Mouse (Mus musculus): ENCODE measurements around the gene Klhl3. TPM values are rescaled to one million over a fixed set of nuclear protein-coding genes. Genes with fewer than 3 reads are reported as not detected.

The Klhl3 gene
- 0.33 and 0.43 TPM in 2 replicates for polyA plus RNA-seq (2012; rRNA removed)

DNA sequence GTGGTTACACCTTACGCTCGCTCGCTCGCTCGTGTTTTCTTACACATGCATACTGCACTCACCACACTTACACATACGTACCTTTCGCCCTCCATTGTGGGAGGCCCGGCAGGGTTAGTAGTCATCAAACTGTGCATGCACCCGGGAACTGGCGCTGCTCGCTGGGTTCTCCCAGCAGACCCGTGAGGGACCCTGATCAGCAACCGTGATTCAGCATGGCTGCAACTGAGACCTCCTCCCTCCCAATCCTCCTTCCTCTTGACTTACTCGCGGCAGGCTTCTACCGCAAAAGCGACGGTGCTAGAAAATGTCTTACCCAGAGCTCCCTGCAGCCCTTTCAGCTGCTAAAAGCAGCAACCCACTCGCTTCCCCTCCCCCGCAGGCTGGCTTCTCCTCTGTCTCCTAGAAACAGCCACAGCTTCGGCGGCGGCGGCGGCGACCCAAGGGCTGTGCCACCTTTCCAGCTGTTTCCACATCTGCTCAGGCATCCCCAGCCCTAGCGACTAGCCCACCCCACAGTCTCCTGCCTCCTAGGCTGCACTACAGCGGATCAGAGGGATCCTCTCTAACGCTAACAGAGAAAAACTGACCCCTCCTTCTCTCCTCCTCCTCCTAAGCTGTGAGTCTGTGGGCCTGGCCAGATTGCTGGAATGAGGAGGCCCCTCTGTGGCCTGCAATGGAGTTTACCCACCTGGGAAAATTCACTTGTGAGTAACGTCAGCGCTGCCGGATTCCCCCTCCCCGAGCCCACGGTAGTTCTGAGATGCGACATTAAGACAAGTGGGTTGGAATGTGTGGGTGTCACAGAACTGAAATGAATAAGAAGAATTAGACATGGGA is at the start of gene Klhl3:
Gene Klhl3 (minus strand): TSS at position 532 of the 840 bp plus-strand sequence.
- H3K4me1 ChIP-seq (ENCODE audit: control insufficient read depth, insufficient read depth, insufficient read length, low read length): peaks cover 14% of the 10 kb centered on the region; the same call in 1 of the 2 replicates
- H3K36me3 ChIP-seq (ENCODE audit: control insufficient read depth, insufficient read depth, low read length): no peaks in the 10 kb centered on the region
- no peak for TF ChIP-seq CTCF (IDR thresholded peaks at IDR 0.05; ENCODE audit: extremely low read depth, insufficient read length, insufficient replicate concordance, low read depth, low read length)
- 0 out of 2 replicates have a peak, but pooled peaks have one; percentile 2 for TF ChIP-seq POLR2A (IDR thresholded peaks at IDR 0.05; ENCODE audit: low read depth, low read length)
- 3% methylated on average over 35 of the region's 35 CpGs for WGBS
- H3K27me3 ChIP-seq (ENCODE audit: control insufficient read depth, insufficient read depth, low read length): no peaks in the 10 kb centered on the region
- H3K4me3 ChIP-seq (ENCODE audit: low read depth, low read length): peak within 1 kb of the TSS; percentile 65
- H3K27ac ChIP-seq (ENCODE audit: insufficient read depth, low read depth, low read length): no peak within 1 kb of the TSS

DNA sequence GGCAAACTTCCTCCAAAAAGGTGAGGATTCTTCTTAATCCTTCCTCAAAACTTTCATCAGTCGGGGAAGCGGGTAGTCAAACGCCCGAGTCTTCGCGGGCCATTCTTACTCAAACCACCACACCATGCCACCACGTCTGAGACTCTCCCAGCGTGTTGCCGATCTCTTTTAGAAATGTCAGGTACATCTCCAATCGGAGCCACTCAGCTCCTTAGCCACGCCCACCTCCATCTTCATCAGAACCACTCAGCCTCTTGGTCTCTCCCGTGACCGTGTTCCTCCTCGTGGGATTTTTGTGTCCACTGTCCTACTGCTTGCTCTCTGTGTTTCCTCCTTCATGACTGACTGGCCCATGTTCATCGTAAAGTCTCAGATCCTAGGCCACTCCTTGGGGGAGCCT is 47.4 kb upstream of the Klhl3 start:
- H3K27ac ChIP-seq (ENCODE audit: insufficient read depth, low read depth, low read length): no peak overlapping the region
- no peaks in the 10 kb centered on the region for H3K27me3 ChIP-seq (ENCODE audit: control insufficient read depth, insufficient read depth, low read length)
- 95% methylated on average over 15 of the region's 15 CpGs for WGBS
- no peak overlapping the region for H3K4me3 ChIP-seq (ENCODE audit: low read depth, low read length)
- 0 out of 2 replicates have a peak, but pooled peaks cover 2% of the 10 kb centered on the region for H3K4me1 ChIP-seq (ENCODE audit: control insufficient read depth, insufficient read depth, insufficient read length, low read length)
- H3K36me3 ChIP-seq (ENCODE audit: control insufficient read depth, insufficient read depth, low read length): peaks cover 37% of the 10 kb centered on the region
- no peak for TF ChIP-seq CTCF (IDR thresholded peaks at IDR 0.05; ENCODE audit: extremely low read depth, insufficient read length, insufficient replicate concordance, low read depth, low read length)
- no peak for TF ChIP-seq POLR2A (IDR thresholded peaks at IDR 0.05; ENCODE audit: low read depth, low read length)

DNA sequence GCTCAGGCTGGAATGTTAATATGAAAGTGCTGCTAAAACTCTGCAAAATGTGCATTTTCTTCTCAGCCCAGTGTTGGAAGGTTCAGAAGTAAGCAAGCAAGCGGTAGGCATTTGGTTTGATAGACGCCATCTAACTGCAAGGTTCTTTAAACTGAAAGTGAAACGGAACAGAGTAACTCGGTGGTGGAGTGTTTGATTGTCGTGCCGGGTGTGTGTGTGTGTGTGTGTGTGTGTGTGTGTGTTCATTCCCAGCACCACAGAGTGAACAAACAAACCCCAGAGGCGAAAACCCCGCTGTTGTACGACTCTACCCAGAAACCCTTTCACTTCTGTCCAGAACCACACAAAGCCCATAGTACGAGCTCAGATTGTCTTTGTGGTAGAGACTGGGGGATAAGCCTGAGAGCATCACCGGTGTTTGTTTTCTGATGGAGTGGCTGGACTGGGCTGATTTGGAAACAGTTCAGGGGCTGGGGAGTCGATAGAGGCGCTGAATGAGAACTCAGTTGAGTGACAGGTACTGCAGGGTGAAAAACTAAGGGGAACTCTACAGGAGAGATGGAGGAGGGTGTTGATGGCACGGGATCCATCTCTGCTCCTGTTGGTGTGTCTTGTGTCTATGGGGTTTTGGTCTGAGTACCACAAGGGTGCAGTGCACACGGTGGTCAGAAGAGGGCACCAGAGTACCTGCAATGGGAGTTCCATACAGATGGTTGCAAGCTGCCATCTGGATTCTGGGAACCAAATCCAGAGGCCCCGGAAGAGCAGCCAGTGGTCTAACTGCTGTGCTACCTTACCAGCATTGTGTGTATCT is 44.9 kb upstream of the Klhl3 start:
- peak; percentile 93; the same call in 1 of the 2 replicates for TF ChIP-seq CTCF (IDR thresholded peaks at IDR 0.05; ENCODE audit: extremely low read depth, insufficient read length, insufficient replicate concordance, low read depth, low read length)
- TF ChIP-seq POLR2A (IDR thresholded peaks at IDR 0.05; ENCODE audit: low read depth, low read length): no peak
- Histone ChIP-seq H3K36me3 (ENCODE audit: control insufficient read depth, insufficient read depth, low read length) (peaks cover 24% of the 10 kb centered on the region), H3K27ac (ENCODE audit: insufficient read depth, low read depth, low read length) (peak overlapping the region; percentile 82), H3K4me3 (ENCODE audit: low read depth, low read length) (peak overlapping the region; percentile 98), H3K27me3 (ENCODE audit: control insufficient read depth, insufficient read depth, low read length) (no peaks in the 10 kb centered on the region), H3K4me1 (ENCODE audit: control insufficient read depth, insufficient read depth, insufficient read length, low read length) (0 out of 2 replicates have a peak, but pooled peaks cover 2% of the 10 kb centered on the region)
- WGBS: under 1% methylated on average over 16 of the region's 16 CpGs

DNA sequence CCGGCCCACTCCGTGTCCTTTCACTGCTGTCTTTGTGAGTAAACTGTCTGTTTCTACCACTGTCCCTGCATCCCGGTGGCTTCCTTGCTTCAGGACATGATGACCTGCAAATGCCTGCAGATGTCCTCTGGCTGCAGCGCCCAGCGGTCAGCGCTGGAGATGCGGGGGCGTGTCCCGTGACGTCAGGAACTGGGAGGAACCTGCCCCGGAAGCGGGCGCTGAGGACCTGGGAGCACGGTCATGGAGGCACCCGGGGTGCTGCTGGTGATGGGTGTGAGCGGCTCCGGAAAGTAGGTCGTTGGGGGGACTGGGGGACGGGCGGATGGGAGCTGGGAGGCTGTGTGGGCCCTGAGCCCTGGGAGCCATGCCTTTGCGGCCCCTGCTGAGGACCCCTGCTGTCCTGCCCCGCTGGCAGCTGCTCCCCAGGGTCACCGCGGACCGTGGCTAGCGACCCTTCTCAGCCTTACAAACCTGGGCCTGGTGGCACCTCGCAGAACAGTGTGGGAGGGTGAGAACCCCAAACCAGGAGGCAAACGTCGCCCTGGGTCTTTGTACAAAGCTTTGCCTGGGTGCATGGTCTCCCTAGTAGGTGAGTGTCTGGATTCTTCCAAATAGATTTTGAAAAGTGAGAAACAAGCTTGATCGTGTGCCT is 44.2 kb upstream of the Klhl3 start, which contains the start of gene Idnk:
Gene Idnk (plus strand): TSS at position 203 of the 652 bp plus-strand sequence.
- WGBS: 1% methylated on average over 30 of the region's 30 CpGs
- H3K4me1 ChIP-seq (ENCODE audit: control insufficient read depth, insufficient read depth, insufficient read length, low read length): 0 out of 2 replicates have a peak, but pooled peaks cover 2% of the 10 kb centered on the region
- TF ChIP-seq CTCF (IDR thresholded peaks at IDR 0.05; ENCODE audit: extremely low read depth, insufficient read length, insufficient replicate concordance, low read depth, low read length) (peak; percentile 41; the same call in 1 of the 2 replicates), POLR2A (IDR thresholded peaks at IDR 0.05; ENCODE audit: low read depth, low read length) (peak; percentile 77; the same call in 1 of the 2 replicates)
- H3K4me3 ChIP-seq (ENCODE audit: low read depth, low read length): peak within 1 kb of the TSS; percentile 98
- H3K27me3 ChIP-seq (ENCODE audit: control insufficient read depth, insufficient read depth, low read length): no peaks in the 10 kb centered on the region
- H3K36me3 ChIP-seq (ENCODE audit: control insufficient read depth, insufficient read depth, low read length): peaks cover 19% of the 10 kb centered on the region
- peak within 1 kb of the TSS; percentile 82 for H3K27ac ChIP-seq (ENCODE audit: insufficient read depth, low read depth, low read length)

DNA sequence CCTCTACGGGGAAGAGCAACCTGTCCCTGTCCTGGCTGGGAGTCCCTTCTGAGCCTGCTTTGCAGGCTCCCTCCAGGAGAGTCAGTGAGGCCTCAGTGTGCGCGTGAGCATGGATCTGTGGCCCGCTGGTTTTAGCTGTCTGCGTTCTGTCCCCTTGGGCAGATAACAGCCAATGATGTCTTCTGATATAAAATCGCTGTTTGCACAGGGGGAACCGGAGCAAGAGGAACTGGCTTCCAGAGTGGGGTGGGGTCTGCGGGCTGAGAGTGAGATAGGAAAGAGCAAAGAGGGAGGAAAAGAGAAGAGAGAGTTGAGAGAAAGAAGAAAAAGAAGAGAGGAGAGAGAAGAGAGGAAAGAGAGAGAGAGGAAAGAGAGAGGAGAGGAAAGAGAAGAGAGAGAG is 43.6 kb upstream of the Klhl3 start:
- H3K36me3 ChIP-seq (ENCODE audit: control insufficient read depth, insufficient read depth, low read length): peaks cover 18% of the 10 kb centered on the region
- H3K27ac ChIP-seq (ENCODE audit: insufficient read depth, low read depth, low read length): no peak overlapping the region; the same call in 1 of the 2 replicates
- H3K27me3 ChIP-seq (ENCODE audit: control insufficient read depth, insufficient read depth, low read length): no peaks in the 10 kb centered on the region
- no peak for TF ChIP-seq POLR2A (IDR thresholded peaks at IDR 0.05; ENCODE audit: low read depth, low read length)
- no peak for TF ChIP-seq CTCF (IDR thresholded peaks at IDR 0.05; ENCODE audit: extremely low read depth, insufficient read length, insufficient replicate concordance, low read depth, low read length)
- WGBS: 11% methylated on average over 8 of the region's 8 CpGs
- peak overlapping the region; percentile 98 for H3K4me3 ChIP-seq (ENCODE audit: low read depth, low read length)
- 0 out of 2 replicates have a peak, but pooled peaks cover 2% of the 10 kb centered on the region for H3K4me1 ChIP-seq (ENCODE audit: control insufficient read depth, insufficient read depth, insufficient read length, low read length)

DNA sequence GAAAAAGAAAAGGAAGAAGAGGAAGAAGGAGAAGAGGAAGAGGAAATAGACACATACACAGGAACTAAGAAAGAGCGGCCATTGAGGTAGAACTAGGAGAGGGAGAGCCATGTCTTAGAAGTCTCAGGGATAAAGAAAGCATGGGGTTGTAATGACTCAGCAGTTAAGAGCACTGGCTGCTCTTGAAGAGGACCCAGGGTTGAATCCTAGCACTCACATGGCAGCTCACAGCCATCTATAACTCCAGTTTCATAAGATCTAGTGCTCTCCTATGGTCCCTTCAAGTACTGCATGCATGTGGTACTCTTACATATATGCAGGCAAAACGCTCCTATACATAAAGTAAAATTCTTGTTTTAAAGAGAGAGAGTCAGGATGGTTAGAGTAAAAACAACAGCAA is 42.6 kb upstream of the Klhl3 start:
- Histone ChIP-seq H3K4me3 (ENCODE audit: low read depth, low read length) (no peak overlapping the region), H3K27me3 (ENCODE audit: control insufficient read depth, insufficient read depth, low read length) (no peaks in the 10 kb centered on the region), H3K36me3 (ENCODE audit: control insufficient read depth, insufficient read depth, low read length) (peaks cover 15% of the 10 kb centered on the region), H3K27ac (ENCODE audit: insufficient read depth, low read depth, low read length) (no peak overlapping the region), H3K4me1 (ENCODE audit: control insufficient read depth, insufficient read depth, insufficient read length, low read length) (0 out of 2 replicates have a peak, but pooled peaks cover 2% of the 10 kb centered on the region)
- TF ChIP-seq CTCF (IDR thresholded peaks at IDR 0.05; ENCODE audit: extremely low read depth, insufficient read length, insufficient replicate concordance, low read depth, low read length) (no peak), POLR2A (IDR thresholded peaks at IDR 0.05; ENCODE audit: low read depth, low read length) (no peak)
- 90% methylated on average over 2 of the region's 2 CpGs for WGBS

All from small intestine, adult 2 months (tissue).